Mouse (Mus musculus): Measurements from ENCODE around the gene Elane. TPM values are rescaled to one million over a fixed set of nuclear protein-coding genes. Genes with fewer than 3 reads are reported as not detected.
"Not testable (repeated sequence)": the region's sequence is repeated elsewhere in the genome, so short reads cannot be mapped to it uniquely, and the experiment has no call there.

The Elane gene
- polyA plus RNA-seq, 1 experiment from 2014 or later, result 0.33 TPM

DNA sequence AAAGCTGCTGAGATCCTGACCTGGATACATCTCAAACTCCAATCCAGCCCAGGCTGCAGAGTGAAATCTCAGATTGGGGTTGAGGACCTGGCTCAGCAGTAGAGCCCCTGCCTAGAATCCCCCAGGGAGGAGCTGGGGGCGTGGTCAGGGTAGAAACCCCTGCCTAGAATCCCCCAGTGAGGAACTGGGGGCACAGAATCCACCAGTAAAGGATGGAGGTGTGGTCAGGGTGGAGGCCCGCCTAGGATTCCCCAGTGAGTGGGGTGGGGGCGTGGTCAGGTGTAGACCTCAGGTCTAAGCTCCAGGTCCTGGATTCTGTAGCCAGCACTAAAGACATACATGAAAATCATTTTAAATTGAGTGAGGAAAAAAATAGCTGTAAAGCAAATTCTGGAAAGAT lies 13.2 kb upstream of the Elane start:
- H3K27me3 ChIP-seq, result no peaks in the 10 kb centered on the region
- peak overlapping the region; percentile 82 for H3K4me3 ChIP-seq
- 41% methylated on average over 3 of the region's 3 CpGs for WGBS
- peaks cover 30% of the 10 kb centered on the region for H3K36me3 ChIP-seq
- peak overlapping the region; percentile 83; the same call in 1 of the 2 replicates for H3K27ac ChIP-seq
- no peak for ATAC-seq (ENCODE audit: insufficient number of reproducible peaks, insufficient read depth, low FRiP score, low TSS enrichment)
- H3K4me1 ChIP-seq, result peaks cover 20% of the 10 kb centered on the region
- H3K9ac ChIP-seq, result peak overlapping the region; percentile 90
- H3K9me3 ChIP-seq, result no peaks in the 10 kb centered on the region
- H3K4me2 ChIP-seq (replicated peaks), result peak overlapping the region; percentile 62

DNA sequence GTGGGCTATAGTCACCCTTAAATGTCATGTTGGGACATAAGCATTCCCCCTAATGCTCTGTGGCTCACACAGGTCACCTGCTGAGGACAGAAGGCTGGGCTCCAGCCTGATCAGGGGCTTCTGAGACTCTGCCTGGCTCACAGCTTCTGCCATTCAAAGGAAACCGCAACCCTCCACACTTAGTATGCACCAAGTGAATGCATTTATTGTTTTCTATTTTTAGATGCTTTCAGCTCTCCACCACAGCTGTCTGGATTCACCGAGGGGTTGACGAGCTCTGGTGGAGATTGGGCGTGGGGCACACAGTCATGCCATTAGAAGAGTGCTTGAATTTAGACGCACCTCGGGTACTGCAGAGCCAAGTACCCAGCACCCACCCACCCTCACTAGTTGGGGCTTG lies 12.7 kb upstream of the Elane start:
- ATAC-seq (ENCODE audit: insufficient number of reproducible peaks, insufficient read depth, low FRiP score, low TSS enrichment), result no peak
- H3K27ac ChIP-seq, result peak overlapping the region; percentile 83
- H3K4me3 ChIP-seq, result peak overlapping the region; percentile 82
- no peaks in the 10 kb centered on the region for H3K27me3 ChIP-seq
- 6% methylated on average over 6 of the region's 6 CpGs for WGBS
- peak overlapping the region; percentile 90 for H3K9ac ChIP-seq
- peak overlapping the region; percentile 62 for H3K4me2 ChIP-seq (replicated peaks)
- H3K4me1 ChIP-seq, result peaks cover 20% of the 10 kb centered on the region
- no peaks in the 10 kb centered on the region for H3K9me3 ChIP-seq
- H3K36me3 ChIP-seq, result peaks cover 30% of the 10 kb centered on the region

DNA sequence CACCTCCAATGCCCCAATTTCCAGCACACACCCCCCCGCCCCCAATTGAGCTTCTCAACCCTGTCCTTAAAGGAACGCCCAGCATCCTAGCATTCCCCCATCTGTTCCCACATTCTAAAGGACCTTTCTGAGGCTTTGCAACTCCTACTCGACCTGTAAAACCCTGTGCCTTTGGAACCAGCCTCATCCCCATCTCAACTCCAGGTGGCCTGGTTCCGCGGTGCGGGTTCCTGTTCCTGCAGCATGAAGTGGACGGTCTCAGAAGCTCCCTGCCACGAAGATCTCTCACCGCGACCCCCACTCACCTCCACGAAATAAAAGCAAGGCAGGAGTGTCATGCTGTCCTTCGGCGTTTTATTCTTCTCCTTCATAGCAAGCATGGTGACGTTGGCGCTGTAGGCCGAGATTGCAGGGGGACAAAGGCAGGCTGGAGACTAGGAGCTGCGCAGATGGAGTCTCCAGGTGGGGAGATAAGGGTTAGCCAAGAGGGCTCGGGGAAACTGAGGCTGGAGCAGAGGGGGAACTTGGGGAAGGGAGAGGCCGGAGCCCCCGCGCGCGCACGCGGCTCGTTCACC lies 12.2 kb upstream of the Elane start:
- Histone ChIP-seq H3K4me1 (peaks cover 20% of the 10 kb centered on the region), H3K9ac (peak overlapping the region; percentile 90), H3K27ac (peak overlapping the region; percentile 83), H3K4me2 (replicated peaks) (peak overlapping the region; percentile 62), H3K9me3 (no peaks in the 10 kb centered on the region), H3K36me3 (peaks cover 30% of the 10 kb centered on the region), H3K4me3 (peak overlapping the region; percentile 82), H3K27me3 (no peaks in the 10 kb centered on the region)
- WGBS, result 2% methylated on average over 26 of the region's 26 CpGs
- no peak for ATAC-seq (ENCODE audit: insufficient number of reproducible peaks, insufficient read depth, low FRiP score, low TSS enrichment)

DNA sequence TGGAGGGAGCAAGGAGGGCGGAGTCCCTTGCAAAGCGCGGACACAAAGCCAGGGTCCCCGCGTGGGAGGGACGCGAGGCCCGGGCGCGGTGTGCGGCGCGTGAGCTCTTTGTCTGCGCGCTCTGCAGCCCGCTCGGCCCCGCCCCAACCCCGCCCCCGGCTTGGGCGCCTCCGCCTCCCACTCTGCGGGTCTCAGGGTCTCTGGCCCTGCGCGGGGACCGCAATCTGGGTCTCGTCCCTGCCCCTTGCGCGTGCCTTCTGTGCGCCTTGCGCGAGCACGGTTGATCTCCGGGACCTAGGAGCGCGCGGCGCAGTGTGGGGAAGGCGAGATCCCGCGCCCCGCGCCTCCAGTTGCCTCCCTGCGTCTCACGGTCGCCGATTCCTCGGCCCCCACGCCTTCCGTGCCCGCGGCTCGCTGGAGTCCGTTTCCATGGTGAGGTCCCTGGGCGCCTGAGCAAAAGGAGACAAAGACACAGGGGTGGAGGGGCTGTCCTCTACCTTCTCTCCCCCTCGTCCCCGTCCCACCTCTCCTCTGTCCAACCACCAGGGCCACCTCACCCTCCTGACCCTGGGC lies 11.7 kb upstream of the Elane start, which contains the start of the genes Prtn3 and Plppr3:
TSS of gene Prtn3 (plus strand) at position 187 of the 573 bp plus-strand sequence.
TSS of gene Plppr3 (minus strand) at position 345 of the 573 bp plus-strand sequence.
- H3K4me2 ChIP-seq (replicated peaks), result peak within 1 kb of the TSS; percentile 62
- peak within 1 kb of the TSS; percentile 83 for H3K27ac ChIP-seq
- under 1% methylated on average over 50 of the region's 57 CpGs for WGBS
- no peaks in the 10 kb centered on the region for H3K9me3 ChIP-seq
- peaks cover 24% of the 10 kb centered on the region for H3K36me3 ChIP-seq
- H3K9ac ChIP-seq, result peak within 1 kb of the TSS; percentile 90
- peak within 1 kb of the TSS; percentile 82 for H3K4me3 ChIP-seq
- ATAC-seq (ENCODE audit: insufficient number of reproducible peaks, insufficient read depth, low FRiP score, low TSS enrichment), result peak; percentile 89
- H3K27me3 ChIP-seq, result no peaks in the 10 kb centered on the region
- H3K4me1 ChIP-seq, result peaks cover 20% of the 10 kb centered on the region

DNA sequence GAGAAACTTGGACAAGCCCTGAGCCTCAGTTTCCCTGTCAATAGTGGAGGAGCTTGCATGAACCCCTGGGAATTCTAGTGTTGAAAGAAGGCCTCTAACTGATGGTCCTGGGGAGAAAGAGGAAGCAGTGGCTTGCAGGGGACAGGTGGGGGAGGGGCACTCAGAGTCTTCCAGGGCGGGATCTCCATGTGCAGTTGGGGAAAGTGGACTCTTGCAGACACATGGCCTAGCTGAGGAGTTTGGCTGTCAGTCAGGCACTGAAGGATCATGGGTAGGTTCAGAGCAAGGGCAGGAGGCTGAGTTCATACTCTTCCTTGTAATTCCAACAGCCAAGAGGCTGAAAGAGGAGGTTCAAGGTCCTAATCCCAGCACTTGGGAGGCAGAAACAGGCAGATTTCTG lies 8.9 kb upstream of the Elane start:
- H3K4me2 ChIP-seq (replicated peaks), result no peak overlapping the region
- H3K4me1 ChIP-seq, result peaks cover 24% of the 10 kb centered on the region
- no peak for ATAC-seq (ENCODE audit: insufficient number of reproducible peaks, insufficient read depth, low FRiP score, low TSS enrichment)
- no peak overlapping the region for H3K9ac ChIP-seq
- H3K27ac ChIP-seq, result no peak overlapping the region
- peaks cover 6% of the 10 kb centered on the region; the same call in 1 of the 2 replicates for H3K27me3 ChIP-seq
- 58% methylated on average over 1 of the region's 1 CpGs for WGBS
- H3K36me3 ChIP-seq, result no peaks in the 10 kb centered on the region
- no peaks in the 10 kb centered on the region for H3K9me3 ChIP-seq
- H3K4me3 ChIP-seq, result no peak overlapping the region

DNA sequence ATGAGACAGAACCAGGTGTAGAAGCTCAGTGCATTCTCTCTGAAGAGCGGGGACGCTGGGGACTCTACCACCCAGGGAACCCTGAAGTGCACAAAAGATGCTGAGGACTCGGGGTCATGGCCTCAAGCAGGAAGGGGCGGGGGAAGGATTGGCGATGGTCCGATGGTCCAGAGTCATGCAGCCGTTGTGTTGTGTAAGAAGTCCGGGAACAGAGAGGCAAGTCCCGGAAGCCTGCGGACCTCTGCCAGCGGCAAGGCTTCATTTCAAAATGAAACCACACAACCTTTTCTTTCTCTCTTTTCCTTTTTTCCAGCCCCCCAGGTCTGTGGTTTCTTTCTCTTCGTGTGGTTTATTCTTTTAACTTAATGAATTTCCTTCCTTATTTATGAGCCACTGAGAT lies 8.3 kb upstream of the Elane start:
- no peak overlapping the region for H3K9ac ChIP-seq
- H3K4me3 ChIP-seq, result no peak overlapping the region
- no peaks in the 10 kb centered on the region for H3K36me3 ChIP-seq
- H3K9me3 ChIP-seq, result no peaks in the 10 kb centered on the region
- no peak overlapping the region for H3K4me2 ChIP-seq (replicated peaks)
- no peak for ATAC-seq (ENCODE audit: insufficient number of reproducible peaks, insufficient read depth, low FRiP score, low TSS enrichment)
- H3K4me1 ChIP-seq, result peaks cover 23% of the 10 kb centered on the region
- no peak overlapping the region for H3K27ac ChIP-seq
- WGBS, result 50% methylated on average over 12 of the region's 12 CpGs
- H3K27me3 ChIP-seq, result peaks cover 6% of the 10 kb centered on the region; the same call in 1 of the 2 replicates

DNA sequence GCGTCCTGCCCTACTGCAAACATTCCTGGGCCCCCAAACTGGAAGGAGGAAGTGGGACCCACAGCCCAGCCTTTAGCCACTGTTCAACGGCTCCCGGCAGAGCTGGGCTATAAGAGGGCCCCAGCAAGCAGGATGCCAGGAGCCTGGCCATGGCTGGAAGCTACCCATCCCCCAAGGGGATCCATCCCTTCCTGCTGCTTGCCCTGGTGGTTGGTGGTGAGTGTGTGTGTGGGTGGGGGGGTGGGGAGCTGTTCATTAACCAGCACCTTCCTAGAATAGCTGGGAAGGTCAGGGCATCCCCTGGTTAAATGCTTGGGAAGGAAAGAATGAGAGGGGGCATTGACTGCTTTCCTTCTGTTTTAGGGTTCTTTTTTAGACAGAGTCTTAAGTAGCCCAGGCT lies 6.5 kb upstream of the Elane start:
- H3K9ac ChIP-seq, result no peak overlapping the region
- no peaks in the 10 kb centered on the region for H3K36me3 ChIP-seq
- H3K4me3 ChIP-seq, result no peak overlapping the region
- no peaks in the 10 kb centered on the region for H3K9me3 ChIP-seq
- peaks cover 13% of the 10 kb centered on the region for H3K27me3 ChIP-seq
- peaks cover 18% of the 10 kb centered on the region for H3K4me1 ChIP-seq
- no peak overlapping the region for H3K27ac ChIP-seq
- no peak for ATAC-seq (ENCODE audit: insufficient number of reproducible peaks, insufficient read depth, low FRiP score, low TSS enrichment)
- H3K4me2 ChIP-seq (replicated peaks), result no peak overlapping the region
- 56% methylated on average over 3 of the region's 3 CpGs for WGBS

DNA sequence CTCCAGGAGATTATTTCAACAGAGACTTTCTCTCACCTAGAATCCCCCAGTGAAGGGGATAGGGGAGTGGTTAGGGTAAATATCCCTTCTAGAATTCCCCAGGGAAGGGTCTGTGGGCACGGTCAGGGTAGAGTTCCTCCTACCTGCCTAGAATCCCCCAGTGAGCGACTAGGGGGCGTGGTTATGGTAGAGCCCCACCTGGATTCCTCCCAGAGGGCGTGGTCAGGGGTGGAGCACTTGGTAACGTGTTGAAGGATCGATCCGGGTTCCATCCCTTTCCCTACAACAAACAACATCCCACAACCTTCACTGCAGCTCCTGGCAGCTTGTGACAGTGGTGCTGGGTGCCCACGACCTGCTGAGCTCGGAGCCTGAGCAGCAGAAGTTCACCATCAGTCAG lies 5.3 kb upstream of the Elane start:
- H3K9ac ChIP-seq, result no peak overlapping the region
- WGBS, result 17% methylated on average over 9 of the region's 9 CpGs
- H3K9me3 ChIP-seq, result no peaks in the 10 kb centered on the region
- H3K27me3 ChIP-seq, result peaks cover 13% of the 10 kb centered on the region
- H3K27ac ChIP-seq, result no peak overlapping the region
- H3K4me2 ChIP-seq (replicated peaks), result no peak overlapping the region
- no peaks in the 10 kb centered on the region for H3K36me3 ChIP-seq
- H3K4me3 ChIP-seq, result no peak overlapping the region
- ATAC-seq (ENCODE audit: insufficient number of reproducible peaks, insufficient read depth, low FRiP score, low TSS enrichment), result no peak
- H3K4me1 ChIP-seq, result peaks cover 13% of the 10 kb centered on the region

DNA sequence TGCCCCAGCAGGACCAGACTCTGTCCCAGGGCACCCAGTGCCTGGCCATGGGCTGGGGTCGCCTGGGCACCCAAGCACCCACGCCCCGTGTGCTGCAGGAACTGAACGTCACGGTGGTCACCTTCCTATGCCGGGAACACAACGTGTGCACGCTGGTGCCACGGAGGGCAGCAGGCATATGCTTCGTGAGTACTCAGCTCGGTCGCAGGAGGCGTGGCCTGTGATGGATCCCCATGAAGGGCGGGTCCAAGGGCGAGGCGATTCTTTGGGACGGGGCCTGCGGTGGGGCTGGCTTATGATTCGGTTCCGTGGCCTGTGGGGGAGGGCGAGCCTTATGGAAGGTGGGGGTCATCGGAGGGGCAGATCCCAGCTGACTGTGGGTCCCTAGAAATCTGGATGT lies 4.1 kb upstream of the Elane start:
- peak overlapping the region; percentile 47 for H3K4me2 ChIP-seq (replicated peaks)
- H3K27ac ChIP-seq, result no peak overlapping the region
- H3K4me3 ChIP-seq, result peak overlapping the region; percentile 16
- H3K9ac ChIP-seq, result no peak overlapping the region; the same call in 1 of the 2 replicates
- peaks cover 13% of the 10 kb centered on the region for H3K27me3 ChIP-seq
- 7% methylated on average over 22 of the region's 22 CpGs for WGBS
- no peaks in the 10 kb centered on the region for H3K36me3 ChIP-seq
- no peaks in the 10 kb centered on the region for H3K9me3 ChIP-seq
- ATAC-seq (ENCODE audit: insufficient number of reproducible peaks, insufficient read depth, low FRiP score, low TSS enrichment), result no peak
- H3K4me1 ChIP-seq, result peaks cover 13% of the 10 kb centered on the region

DNA sequence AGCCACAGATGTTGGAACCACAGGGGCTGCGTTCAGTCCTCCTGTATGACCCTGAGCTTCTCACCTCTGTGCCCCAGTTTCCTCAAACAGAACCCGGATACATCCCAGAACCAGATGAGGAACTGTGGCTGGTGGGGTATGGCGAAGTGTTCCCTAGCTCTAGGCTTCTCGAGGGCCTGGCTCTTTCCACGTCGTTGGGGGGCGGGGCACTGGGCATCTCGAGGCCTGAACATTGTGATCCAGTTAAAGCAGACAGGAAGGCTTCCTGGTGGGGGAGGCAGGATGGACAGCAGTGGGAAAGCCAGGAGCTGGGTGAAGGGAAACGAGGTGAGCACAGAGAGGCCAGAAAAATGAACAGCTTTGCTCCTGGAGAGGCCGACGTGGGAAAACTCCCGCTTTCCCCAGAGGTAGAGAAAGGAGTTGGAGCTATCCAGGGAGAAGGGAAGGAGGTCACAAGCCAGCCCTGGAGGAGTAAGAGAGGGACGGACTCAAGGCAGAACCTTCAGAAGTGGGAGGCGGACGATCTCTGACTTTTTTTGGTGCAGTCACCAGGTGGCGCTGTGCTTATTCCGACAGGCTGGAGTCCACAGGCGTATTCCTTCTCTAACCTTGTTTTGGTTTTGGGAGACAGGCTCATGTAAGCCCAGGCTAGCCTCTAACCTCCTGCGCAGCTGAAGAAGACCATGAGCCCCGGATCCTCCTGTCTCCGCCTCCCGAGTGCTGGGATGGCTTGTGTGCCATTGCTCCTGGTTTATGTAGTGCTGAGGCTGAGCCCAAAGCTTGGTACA lies 2.6 kb upstream of the Elane start:
- H3K27ac ChIP-seq, result no peak overlapping the region
- H3K9ac ChIP-seq, result peak overlapping the region; percentile 29; the same call in 1 of the 2 replicates
- H3K9me3 ChIP-seq, result no peaks in the 10 kb centered on the region
- no peaks in the 10 kb centered on the region for H3K36me3 ChIP-seq
- 12% methylated on average over 22 of the region's 22 CpGs for WGBS
- peaks cover 13% of the 10 kb centered on the region for H3K4me1 ChIP-seq
- H3K27me3 ChIP-seq, result peaks cover 13% of the 10 kb centered on the region
- no peak overlapping the region for H3K4me3 ChIP-seq
- no peak for ATAC-seq (ENCODE audit: insufficient number of reproducible peaks, insufficient read depth, low FRiP score, low TSS enrichment)
- H3K4me2 ChIP-seq (replicated peaks), result no peak overlapping the region; the same call in 1 of the 2 replicates

DNA sequence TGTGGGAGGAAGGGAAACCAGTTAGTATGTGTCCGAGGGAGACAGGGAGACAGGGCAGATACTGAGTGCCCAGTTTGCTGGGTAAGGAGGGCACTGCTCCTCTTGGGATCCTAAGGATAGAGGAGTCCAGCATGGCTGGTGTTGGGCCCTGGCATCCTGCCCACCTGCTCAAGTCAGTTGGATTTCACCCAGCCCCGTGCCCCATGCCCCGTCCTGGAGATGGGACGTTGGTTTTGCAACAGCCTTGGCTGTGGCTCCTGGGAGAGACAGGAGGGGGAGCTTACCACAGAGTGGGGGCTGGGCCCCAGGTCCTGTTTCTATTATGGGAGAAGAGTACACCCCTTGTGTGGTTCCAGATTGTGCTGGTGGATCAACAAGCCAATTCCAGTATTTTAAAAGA lies 1.6 kb upstream of the Elane start:
- Histone ChIP-seq H3K27me3 (peaks cover 13% of the 10 kb centered on the region), H3K9ac (no peak overlapping the region), H3K4me2 (replicated peaks) (no peak overlapping the region), H3K4me1 (peaks cover 13% of the 10 kb centered on the region), H3K4me3 (no peak overlapping the region), H3K9me3 (no peaks in the 10 kb centered on the region), H3K27ac (no peak overlapping the region), H3K36me3 (no peaks in the 10 kb centered on the region)
- ATAC-seq (ENCODE audit: insufficient number of reproducible peaks, insufficient read depth, low FRiP score, low TSS enrichment), result no peak
- WGBS, result 70% methylated on average over 4 of the region's 4 CpGs

DNA sequence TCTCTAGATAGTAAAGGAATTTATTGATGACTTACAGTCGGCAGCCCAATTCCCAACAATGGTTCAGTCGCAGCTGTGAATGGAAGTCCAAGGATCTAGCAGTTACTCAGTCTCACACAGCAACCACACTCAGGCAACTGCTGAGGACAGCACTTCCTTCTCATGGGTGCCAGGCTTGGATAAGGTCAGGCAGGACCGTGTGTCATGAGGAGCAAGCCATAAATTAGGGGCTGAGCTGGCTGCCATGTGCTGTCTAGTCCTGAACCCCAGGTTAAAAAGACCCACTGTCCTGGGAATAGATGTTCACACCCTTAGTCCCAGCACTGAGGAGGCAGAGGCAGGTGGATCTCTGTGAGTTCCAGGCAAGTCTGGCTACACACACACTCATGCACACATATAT lies 1.1 kb upstream of the Elane start:
- H3K4me2 ChIP-seq (replicated peaks); ATAC-seq (ENCODE audit: insufficient number of reproducible peaks, insufficient read depth, low FRiP score, low TSS enrichment); H3K9me3 ChIP-seq; H3K36me3 ChIP-seq; H3K4me3 ChIP-seq; H3K9ac ChIP-seq; H3K27ac ChIP-seq: not testable (repeated sequence)
- 81% methylated on average over 3 of the region's 3 CpGs for WGBS
- H3K4me1 ChIP-seq, result peaks cover 11% of the 10 kb centered on the region
- H3K27me3 ChIP-seq, result peaks cover 13% of the 10 kb centered on the region
